Mouse (Mus musculus): ENCODE data around the gene Klhl11. TPM values are rescaled to one million over a fixed set of nuclear protein-coding genes. Genes with fewer than 3 reads are reported as not detected.

Klhl11 gene
- polyA plus RNA-seq, 1 experiment = not detected

DNA sequence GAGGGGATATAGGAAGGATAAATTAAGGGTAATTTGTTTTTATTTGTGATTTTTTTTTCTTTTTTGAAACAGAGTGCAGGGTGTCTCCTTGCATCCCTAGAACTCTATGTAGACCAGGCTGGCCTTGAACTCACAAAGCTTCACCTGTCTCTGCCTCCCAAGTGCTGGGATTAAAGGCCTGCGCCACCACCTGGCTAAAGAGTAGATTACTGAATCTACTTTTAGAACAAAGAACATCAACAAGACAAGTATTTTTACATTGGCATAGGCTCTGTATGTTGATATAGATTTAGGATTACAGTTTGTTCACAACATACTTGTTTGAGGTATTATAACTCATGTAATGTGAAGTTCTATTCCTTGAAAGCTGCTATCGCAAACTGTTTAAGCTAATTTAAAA lies 38.0 kb upstream of the Klhl11 start:
- Histone ChIP-seq H3K27ac (ENCODE audit: insufficient read depth, low read depth, low read length) (no peak overlapping the region), H3K4me3 (ENCODE audit: insufficient read depth, low read depth, low read length) (no peak overlapping the region), H3K4me1 (ENCODE audit: control insufficient read depth, insufficient read depth, low read length) (no peaks in the 10 kb centered on the region)
- TF ChIP-seq POLR2A (IDR thresholded peaks at IDR 0.05; ENCODE audit: insufficient read depth, low read depth, low read length) (no peak), CTCF (IDR thresholded peaks at IDR 0.05; ENCODE audit: insufficient read depth, low read depth, low read length) (no peak)
- 92% methylated on average over 2 of the region's 2 CpGs for WGBS

DNA sequence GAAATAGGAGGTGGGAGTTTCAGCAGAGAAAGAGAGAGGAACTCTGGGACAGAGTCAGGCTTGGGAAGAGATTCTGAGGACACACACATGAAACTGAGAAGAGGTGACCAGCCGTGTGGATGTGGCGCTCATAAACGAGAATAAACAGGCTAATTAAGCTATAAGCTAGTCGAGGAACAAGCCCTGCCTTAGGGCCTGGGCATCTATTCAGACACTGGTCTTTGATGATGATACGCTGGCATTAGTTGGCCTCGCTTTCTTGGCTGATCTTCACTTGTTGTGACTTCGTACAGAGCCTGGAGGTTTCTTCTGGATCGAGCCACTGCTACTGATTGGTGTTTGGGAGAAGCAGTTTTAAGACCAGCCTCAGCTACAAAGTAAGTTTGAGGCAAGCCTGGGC lies 33.5 kb upstream of the Klhl11 start:
- WGBS = 88% methylated on average over 8 of the region's 8 CpGs
- Histone ChIP-seq H3K4me1 (ENCODE audit: control insufficient read depth, insufficient read depth, low read length) (no peaks in the 10 kb centered on the region), H3K27ac (ENCODE audit: insufficient read depth, low read depth, low read length) (no peak overlapping the region), H3K4me3 (ENCODE audit: insufficient read depth, low read depth, low read length) (no peak overlapping the region)
- TF ChIP-seq CTCF (IDR thresholded peaks at IDR 0.05; ENCODE audit: insufficient read depth, low read depth, low read length) = no peak
- no peak for TF ChIP-seq POLR2A (IDR thresholded peaks at IDR 0.05; ENCODE audit: insufficient read depth, low read depth, low read length)

- H3K4me3 ChIP-seq (ENCODE audit: insufficient read depth, low read depth, low read length) = no peak overlapping the region
- H3K4me1 ChIP-seq (ENCODE audit: control insufficient read depth, insufficient read depth, low read length) = no peaks in the 10 kb centered on the region
- WGBS = 91% methylated on average over 12 of the region's 12 CpGs
- no peak overlapping the region for H3K27ac ChIP-seq (ENCODE audit: insufficient read depth, low read depth, low read length)
- TF ChIP-seq CTCF (IDR thresholded peaks at IDR 0.05; ENCODE audit: insufficient read depth, low read depth, low read length) (no peak), POLR2A (IDR thresholded peaks at IDR 0.05; ENCODE audit: insufficient read depth, low read depth, low read length) (no peak)
Measured at GRCm38 (mm10) chr11:100504990-100505660, 32.6 kb upstream of the Klhl11 start.

DNA sequence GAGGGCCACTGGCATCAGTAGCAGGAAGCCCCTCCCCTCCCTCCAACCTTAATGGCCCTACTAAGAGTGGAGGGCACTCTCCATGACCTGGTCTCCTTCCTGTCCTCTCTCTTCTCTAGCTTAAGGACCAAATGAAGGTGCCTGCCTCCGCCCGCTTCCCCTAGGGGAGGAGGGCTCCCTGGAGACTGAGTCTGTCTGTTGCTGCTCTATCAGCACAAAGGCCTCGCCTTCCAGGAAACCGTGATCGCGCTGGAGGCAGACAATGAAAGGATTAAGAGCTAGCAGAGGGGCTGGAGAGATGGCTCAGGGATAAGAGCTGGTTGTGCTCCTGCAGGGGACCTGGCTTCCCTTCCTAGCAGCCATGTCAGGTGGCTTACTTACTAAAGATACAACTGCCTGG lies 28.8 kb upstream of the Klhl11 start:
- TF ChIP-seq POLR2A (IDR thresholded peaks at IDR 0.05; ENCODE audit: insufficient read depth, low read depth, low read length) (no peak), CTCF (IDR thresholded peaks at IDR 0.05; ENCODE audit: insufficient read depth, low read depth, low read length) (no peak)
- no peak overlapping the region for H3K27ac ChIP-seq (ENCODE audit: insufficient read depth, low read depth, low read length)
- no peaks in the 10 kb centered on the region for H3K4me1 ChIP-seq (ENCODE audit: control insufficient read depth, insufficient read depth, low read length)
- no peak overlapping the region for H3K4me3 ChIP-seq (ENCODE audit: insufficient read depth, low read depth, low read length)
- 34% methylated on average over 6 of the region's 6 CpGs for WGBS

- WGBS = 85% methylated on average over 7 of the region's 7 CpGs
- TF ChIP-seq POLR2A (IDR thresholded peaks at IDR 0.05; ENCODE audit: insufficient read depth, low read depth, low read length) = no peak
- TF ChIP-seq CTCF (IDR thresholded peaks at IDR 0.05; ENCODE audit: insufficient read depth, low read depth, low read length) = no peak
- Histone ChIP-seq H3K27ac (ENCODE audit: insufficient read depth, low read depth, low read length) (no peak overlapping the region), H3K4me1 (ENCODE audit: control insufficient read depth, insufficient read depth, low read length) (no peaks in the 10 kb centered on the region), H3K4me3 (ENCODE audit: insufficient read depth, low read depth, low read length) (no peak overlapping the region)
Measured at GRCm38 (mm10) chr11:100500651-100501050, 28.1 kb upstream of the Klhl11 start.

GRCm38 (mm10) chr11:100500241-100500640 lies 27.7 kb upstream of the Klhl11 start:
- Histone ChIP-seq H3K4me1 (ENCODE audit: control insufficient read depth, insufficient read depth, low read length) (no peaks in the 10 kb centered on the region), H3K27ac (ENCODE audit: insufficient read depth, low read depth, low read length) (no peak overlapping the region), H3K4me3 (ENCODE audit: insufficient read depth, low read depth, low read length) (no peak overlapping the region)
- WGBS = 84% methylated on average over 3 of the region's 3 CpGs
- TF ChIP-seq POLR2A (IDR thresholded peaks at IDR 0.05; ENCODE audit: insufficient read depth, low read depth, low read length) = no peak

DNA sequence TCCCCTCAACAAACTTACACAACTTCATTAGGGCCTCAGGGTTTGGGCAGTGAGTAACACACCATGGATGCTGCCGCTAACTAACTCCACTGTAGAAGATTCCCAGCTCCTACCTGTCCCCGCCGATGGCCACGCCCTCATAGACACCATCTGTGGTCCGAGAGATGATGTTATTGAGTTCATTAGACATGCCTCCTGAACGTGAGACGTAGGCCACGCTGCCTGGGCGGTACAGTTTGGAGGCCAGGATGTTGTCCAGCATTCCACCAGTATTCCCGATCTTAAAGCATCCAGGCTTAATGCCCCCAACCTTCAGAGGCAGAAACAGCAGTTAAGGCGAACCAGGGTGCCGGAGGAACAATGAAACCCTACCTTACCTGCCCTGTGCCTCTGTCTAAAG lies 21.2 kb upstream of the Klhl11 start:
- TF ChIP-seq POLR2A (IDR thresholded peaks at IDR 0.05; ENCODE audit: insufficient read depth, low read depth, low read length) (no peak), CTCF (IDR thresholded peaks at IDR 0.05; ENCODE audit: insufficient read depth, low read depth, low read length) (no peak)
- peak overlapping the region; percentile 71 for H3K27ac ChIP-seq (ENCODE audit: insufficient read depth, low read depth, low read length)
- H3K4me3 ChIP-seq (ENCODE audit: insufficient read depth, low read depth, low read length) = peak overlapping the region; percentile 46
- WGBS = 87% methylated on average over 12 of the region's 12 CpGs
- H3K4me1 ChIP-seq (ENCODE audit: control insufficient read depth, insufficient read depth, low read length) = no peaks in the 10 kb centered on the region

DNA sequence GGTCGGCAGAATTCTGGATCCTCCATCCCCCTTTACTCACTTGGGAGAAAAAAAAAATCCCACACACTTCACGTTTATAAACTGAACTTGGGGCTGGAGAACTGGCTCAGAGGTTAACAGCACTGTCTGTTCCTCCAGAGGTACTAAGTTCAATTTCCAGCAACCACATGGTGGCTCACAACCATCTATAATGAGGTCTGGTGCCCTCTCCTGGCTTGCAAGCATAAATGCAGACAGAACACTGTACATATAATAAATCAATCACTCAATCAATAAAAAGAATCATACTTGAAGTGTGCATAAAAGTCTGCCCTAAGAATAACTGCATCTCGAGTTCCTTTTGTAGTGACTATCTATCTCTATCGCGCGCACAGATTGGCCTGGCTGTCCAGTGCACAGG lies 18.4 kb upstream of the Klhl11 start:
- H3K4me3 ChIP-seq (ENCODE audit: insufficient read depth, low read depth, low read length) = no peak overlapping the region
- no peak overlapping the region for H3K27ac ChIP-seq (ENCODE audit: insufficient read depth, low read depth, low read length)
- WGBS = 92% methylated on average over 6 of the region's 6 CpGs
- no peaks in the 10 kb centered on the region for H3K4me1 ChIP-seq (ENCODE audit: control insufficient read depth, insufficient read depth, low read length)
- no peak for TF ChIP-seq CTCF (IDR thresholded peaks at IDR 0.05; ENCODE audit: insufficient read depth, low read depth, low read length)
- no peak for TF ChIP-seq POLR2A (IDR thresholded peaks at IDR 0.05; ENCODE audit: insufficient read depth, low read depth, low read length)

GRCm38 (mm10) chr11:100485801-100486538 lies 13.4 kb upstream of the Klhl11 start:
- Histone ChIP-seq H3K4me3 (ENCODE audit: insufficient read depth, low read depth, low read length) (no peak overlapping the region), H3K4me1 (ENCODE audit: control insufficient read depth, insufficient read depth, low read length) (no peaks in the 10 kb centered on the region), H3K27ac (ENCODE audit: insufficient read depth, low read depth, low read length) (no peak overlapping the region)
- 85% methylated on average over 8 of the region's 8 CpGs for WGBS
- TF ChIP-seq POLR2A (IDR thresholded peaks at IDR 0.05; ENCODE audit: insufficient read depth, low read depth, low read length) (no peak), CTCF (IDR thresholded peaks at IDR 0.05; ENCODE audit: insufficient read depth, low read depth, low read length) (no peak)
